Mouse (Mus musculus): ENCODE results near the gene Sbds.

DNA sequence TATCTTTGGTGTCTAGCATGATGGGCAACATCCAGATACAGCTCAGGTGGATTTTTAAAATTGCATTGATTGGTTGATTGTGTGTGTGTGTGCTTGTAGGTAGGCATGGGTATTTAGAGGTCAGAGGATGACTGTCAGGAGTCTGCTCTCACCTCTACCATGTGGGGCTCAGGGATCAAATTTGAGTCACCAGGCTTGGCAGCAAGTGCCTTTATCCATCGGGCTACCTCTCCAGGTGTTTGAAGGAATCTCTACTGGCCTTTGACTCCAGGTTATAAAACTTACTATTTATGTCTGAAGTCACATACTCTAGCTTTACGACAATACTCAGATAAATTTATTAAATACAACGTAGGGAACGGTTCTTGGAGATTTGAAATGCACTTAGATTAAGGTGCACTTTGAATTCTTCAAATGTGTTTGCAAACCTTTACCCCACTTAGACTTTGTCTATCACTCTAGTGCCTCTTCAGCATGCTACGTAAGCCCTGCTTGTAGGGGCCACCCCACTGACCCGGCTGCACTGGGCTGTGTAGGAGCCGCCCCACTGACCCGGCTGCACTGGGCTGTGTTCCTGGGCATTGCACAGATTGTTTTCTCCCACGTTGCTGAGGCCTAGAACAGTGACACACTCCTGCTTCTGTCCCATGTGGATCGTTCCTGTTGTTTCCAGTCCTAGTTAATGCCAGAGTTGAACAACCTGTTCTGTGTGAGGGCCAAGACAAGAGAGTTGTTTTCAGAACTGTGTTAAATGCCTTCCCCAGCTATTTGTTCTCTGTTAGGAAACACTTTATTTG is 54.9 kb downstream of the Sbds start:
- TF ChIP-seq CTCF (IDR thresholded peaks at IDR 0.05; ENCODE audit: extremely low read depth, insufficient read depth, insufficient read length, insufficient replicate concordance) (no peak), POLR2A (IDR thresholded peaks at IDR 0.05; ENCODE audit: low read depth, low read length) (no peak)

Measured in spleen, adult 2 months (tissue).